Mouse (Mus musculus) 3T3-L1 (cell line): Measurements from ENCODE around the gene Syne3.

ENCODE experiments used
- DNase-seq: peaks from one replicate; pipeline ENCODE4 v3.0.0-alpha.2; 2015; ENCODE audit warnings: low read depth, low spot score

The Syne3 gene

DNA sequence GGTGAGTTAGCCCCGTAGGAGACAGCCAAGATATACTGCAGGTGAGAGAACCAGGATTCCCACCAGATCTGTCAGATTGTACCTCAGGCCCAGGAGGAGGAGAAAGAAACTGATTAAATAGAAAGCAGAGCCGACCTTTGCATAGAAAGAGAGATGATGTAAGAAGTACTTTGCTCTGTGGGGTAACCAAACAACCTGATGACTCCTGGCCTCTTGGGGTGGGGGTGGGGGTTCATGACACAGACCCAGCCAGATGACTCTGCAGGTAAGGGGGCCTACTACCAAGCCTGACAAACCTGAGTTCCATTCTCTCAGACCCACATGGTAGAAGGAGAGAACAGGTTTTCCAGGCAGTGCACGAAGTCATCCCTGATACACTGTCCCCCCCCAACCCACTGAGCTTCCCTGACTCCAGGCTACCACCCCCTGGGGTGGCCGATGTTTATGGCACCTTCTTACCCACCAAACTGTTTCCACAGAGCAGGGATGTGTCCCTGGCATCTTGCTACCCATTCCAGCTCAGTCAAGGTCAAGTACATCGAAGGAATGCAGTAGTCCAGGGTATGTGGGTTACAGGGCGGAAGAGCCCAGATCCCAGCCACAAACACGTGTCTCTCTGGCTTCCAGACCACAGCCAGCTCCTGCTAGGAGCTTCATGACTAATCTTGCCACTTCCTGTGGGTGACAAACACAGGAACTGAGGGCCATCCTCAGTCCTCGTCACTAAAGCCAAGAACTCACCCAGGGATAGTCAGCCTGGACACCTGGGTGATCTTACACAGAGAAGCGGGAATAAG is 8.9 kb downstream of the Syne3 start:
- DNase-seq = peak; percentile 94

DNA sequence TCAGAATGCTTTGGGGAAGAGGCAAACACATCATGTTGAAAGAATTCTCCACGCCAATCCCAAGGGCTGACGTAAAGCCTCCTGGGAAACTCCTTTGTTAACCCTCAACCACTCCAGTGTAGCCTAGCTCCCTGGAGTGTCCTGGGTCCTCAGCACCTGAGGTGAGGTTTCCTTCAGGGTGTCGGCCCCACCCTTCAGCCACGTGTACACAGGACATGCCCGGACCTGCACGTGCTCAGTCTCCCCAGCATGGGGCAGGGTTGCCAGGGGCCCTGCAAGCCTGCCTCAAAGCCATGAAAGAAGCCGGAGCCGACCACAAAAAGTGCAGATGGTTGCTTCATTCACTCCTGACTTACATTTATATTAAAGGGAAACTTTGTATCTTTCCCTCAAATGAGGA is 10.4 kb downstream of the Syne3 start:
- no peak for DNase-seq

DNA sequence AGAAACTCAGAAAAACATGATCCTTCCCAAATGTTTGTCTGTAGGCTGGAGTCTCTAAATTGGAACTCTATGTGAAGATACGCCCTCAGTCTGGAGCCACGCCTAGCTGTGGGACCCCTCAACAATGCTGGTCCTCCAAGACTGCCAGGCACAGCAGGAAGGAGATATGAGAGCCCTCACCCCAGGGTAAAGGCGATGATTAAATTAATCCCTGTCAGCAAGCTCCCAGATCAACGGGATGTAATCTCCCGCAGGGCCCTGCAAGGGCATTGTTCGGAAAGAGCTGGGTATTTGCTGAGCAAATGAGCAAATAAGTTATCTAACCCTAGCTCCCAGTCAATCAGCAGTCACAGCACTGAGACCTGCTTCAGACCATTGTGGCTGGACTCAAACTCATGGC is 11.1 kb downstream of the Syne3 start:
- no peak for DNase-seq

DNA sequence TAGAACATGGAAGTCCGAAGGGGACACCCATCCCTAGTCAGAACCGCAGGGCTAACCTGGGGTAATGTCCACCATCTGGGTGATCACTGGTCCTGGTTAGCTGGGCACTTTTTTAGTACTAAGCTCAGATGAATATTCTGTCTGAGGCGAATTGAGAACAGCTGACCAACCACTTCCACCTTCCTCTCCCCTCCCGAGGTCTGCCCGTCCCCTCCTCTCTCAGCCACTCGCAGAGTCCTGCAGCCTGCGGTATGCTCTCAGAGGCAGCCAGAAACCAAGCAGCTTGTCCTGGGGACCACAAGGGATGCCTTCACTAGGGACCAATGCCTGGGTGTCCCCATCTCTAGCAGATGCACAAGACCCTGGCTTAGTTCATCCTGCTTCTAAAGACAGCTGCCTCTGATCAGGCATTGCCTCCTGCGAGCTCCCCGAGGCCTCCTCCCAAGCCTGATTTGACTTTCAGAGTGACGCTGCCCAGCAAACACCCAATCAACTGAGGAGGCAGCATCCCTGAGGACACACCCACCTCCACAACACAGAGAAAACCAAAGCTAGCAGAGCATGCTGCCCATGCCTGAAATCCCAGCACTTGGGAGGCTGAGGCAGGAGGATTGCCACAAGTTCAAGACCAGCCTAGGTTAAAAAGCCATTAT is 11.8 kb downstream of the Syne3 start:
- no peak for DNase-seq

DNA sequence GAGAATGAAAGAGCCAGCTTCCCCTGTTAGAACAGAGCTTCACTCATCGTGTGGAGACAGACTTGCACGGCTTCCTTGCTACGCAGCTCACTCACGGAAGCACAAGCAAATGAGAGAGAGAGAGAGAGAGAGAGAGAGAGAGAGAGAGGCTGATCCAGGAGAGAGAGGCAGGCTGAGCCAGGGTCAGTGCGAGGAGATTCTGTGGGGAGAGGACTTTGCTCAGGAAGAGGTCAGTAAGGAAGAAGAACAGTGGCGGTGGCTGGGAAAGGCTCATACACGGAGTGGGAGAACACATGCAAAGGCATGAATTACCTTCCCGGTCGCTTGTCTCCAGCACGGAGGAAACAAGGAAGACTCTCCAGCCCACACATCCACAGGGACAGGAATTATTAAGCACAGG is 12.4 kb downstream of the Syne3 start:
- DNase-seq = no peak

DNA sequence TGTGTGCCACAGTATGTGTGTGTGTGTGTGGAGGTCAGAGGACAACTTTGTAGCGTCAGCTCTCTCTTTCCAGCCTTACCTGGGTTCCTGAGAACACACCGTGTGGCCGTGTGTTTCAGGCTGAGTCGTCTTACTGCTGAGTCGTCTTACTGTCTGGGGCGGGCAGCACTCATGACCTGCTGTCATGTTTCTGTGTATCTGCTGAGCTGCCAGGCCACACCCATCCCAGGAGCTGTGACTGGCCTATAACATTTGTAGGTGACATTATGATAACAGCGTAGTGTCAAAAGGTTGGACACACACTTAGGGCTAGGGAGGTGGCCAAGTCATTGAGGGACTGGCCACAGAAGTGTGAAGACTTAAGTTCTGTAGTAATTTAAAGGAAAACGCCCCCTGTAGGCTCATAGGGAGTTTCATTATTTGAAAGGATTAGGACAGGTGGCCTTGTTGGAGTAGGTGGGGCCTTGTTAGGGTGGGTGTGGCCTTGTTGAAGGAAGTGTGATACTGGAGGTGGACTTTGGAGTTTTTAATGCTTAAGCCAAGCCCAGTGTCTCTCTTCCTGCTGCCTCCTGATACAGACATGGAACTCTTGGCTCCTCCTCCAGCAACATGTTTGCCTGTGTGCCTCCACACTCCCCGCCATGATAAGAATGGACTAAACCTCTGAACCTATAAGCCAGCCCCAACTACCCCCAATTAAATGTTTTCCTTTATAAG is 13.4 kb downstream of the Syne3 start:
- no peak for DNase-seq

DNA sequence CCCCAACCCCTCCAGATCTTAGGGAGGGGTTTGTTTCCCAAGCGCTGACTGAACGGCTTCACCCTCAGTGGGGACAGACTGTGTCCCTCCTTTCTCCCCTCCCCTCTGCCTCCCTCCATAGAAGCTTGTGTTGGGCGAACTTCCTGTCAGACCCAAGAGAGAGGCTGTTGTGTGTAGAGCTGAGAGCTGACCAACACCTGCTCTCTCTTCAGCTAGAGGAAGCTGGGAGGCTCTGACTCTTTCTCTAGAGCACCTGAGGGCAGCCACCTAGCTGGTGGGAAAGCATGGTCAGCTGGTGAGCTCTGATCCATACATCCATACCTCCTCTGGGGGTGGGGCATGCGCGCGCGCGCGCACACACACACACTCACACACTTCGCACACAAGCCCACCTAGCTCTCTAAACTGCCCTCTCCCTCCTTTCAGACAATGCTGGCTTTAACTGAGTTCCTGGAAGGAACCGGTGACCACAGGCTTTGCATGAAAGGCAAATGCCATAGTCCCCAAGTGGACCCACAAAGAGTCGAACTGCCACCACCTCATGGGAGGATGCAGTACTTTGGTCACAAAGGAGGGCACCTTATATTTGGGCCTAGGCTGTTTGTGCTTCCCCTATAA is 14.2 kb downstream of the Syne3 start:
- no peak for DNase-seq

DNA sequence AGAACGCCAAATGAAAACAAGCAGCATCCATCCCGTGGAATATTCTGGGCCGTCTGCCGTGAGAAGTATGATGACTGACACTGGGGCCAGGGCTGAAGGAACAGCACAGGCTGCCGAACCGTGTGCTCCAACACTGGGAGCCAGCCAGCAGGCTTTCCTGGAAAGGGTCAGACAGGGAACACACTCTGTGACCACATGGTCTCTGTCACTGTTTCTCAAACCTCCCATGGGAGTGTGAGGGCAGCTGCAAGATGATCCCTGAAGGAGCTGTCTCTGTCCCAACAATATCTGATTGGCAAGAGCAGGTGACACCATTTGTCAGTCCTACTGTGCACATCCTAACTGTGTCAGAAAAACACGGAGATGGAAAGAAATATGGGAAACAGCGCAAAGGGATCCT is 16.8 kb downstream of the Syne3 start:
- peak; percentile 53 for DNase-seq

DNA sequence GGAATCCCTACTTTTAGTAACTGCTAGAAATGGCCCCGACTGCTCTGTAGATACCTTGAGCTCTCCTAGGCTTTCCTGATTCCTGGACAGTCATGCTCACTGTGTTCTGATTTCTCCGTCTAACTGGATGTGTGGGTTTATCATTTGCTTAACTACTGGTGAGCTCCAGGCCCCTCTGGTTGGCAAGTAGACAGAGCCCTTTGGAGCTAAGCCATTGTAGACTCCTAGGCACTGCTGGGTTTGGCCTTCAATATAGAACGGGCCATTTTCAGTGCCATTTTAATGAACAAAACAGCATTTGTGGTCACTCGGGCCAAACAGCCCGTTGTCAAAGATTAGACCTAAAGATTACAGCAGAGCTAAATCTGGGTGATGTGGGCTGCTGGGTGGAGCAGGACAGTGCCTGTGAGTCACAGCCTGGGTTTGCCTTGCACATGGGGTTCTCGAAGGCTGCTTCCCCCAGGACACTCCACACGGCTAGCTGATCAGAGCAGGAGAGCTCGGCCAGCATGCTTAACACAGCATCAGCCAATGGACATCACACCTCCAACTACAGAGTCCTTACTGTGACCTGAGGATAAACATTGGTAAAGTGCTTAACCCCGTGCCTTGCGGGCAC is 17.4 kb downstream of the Syne3 start:
- DNase-seq = peak; percentile 76

DNA sequence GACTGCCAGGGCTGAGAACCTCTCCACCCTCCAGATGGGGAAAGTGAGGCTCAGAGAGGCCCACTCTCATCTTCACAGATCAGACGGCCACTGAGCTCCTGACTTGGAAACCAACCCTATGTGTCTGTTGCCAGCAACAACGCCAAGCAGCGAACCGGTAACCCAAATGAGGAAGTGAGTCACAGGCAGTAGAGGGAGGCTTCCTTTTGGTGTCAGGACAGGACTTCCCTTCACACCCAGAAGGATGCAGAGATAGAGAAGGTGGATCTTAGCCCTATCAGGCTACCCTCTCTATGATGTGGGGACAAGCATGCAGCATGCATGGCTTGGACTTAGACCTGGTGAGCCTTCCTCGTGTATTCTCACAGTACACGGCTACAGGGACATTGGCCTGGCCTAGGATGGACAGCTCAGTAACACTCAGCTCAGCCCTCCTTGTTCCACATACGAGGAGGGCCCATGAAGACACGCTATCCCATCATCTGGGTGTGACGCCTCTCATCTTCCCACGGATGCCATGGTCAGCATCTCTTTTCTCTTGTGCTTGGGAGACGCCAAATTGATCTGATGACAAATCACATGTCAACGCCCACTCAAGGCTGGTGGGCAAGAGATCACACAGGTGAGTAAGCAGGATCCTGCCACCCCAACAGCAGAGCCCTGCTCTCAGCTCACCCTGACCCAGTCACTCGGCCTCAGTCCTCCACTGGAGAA is 18.7 kb downstream of the Syne3 start:
- no peak for DNase-seq

DNA sequence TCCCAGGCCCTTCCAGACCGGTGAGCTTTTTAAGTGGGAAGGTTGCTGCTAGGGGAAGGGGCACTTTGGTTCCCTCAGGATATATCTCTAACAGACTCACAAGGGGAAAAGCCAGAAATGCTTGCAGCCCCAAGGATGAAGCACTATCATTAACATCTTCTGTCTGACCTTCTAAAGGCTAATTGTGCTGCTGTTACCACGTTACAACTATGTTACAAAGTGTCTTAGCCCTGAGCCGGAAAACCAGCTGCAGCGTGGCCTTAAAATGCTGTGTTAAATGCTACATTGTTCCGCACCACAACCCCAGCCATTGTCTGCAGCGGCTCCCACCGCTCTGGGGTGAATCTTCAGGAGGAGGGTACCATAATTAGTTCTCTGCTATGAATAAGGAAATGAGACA is 21.7 kb downstream of the Syne3 start:
- DNase-seq = no peak

DNA sequence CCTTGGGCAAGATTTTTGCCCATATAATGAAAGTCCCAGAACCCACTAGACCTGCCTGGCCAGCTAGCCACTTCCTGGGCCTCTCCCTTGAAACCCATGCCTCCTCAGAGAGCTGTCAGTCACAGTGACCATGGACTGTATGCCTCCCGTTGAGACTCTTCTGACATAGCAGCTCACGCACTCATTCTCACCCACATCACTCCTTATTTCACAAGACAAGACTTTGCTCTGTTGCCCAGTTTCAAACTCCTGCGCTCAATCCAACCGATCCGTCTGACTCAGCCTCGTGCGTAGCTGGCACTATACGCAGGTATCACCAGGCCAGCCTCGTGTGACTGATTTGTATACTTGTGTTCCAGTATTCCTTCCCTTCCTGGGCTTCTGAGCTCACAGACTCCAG is 22.8 kb downstream of the Syne3 start:
- DNase-seq = peak; percentile 59

DNA sequence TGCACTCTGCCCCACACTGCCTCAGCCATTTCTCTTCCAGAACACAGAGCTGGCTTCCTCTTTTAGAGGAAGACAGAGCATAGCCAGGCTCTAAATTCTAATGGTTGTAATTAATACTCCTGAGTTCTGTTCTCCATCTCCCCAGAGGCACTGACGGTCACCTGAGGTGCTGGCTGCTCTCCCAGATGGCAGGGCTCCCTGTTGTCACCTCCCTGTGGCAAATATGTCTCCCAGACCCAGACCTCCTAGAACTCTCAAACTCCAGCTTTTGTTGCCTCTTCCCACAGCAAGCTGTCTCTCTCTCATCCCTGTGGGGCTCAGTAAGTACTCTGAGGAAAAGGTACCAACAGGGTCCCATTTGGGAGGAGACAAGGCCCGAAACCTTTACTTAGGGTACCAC is 23.6 kb downstream of the Syne3 start:
- no peak for DNase-seq

DNA sequence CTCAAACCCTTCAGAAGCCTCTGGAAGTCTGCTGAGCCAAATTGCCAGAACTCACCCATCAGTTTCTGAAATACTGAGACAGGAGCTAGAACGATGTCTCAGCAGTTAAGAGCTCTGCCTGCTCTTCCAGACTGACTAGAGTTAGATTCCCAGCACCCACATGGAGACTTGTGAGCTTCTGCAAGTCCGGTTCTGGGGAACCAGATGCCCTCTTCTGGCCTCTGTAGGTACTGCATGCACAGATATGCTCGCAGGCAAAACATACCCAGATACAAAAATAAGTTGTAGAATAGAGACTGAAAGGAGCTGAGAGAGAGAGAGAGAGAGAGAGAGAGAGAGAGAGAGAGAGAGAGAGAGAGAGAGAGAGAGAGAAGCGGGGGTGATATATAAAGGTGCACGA is 24.5 kb downstream of the Syne3 start:
- peak; percentile 47 for DNase-seq

DNA sequence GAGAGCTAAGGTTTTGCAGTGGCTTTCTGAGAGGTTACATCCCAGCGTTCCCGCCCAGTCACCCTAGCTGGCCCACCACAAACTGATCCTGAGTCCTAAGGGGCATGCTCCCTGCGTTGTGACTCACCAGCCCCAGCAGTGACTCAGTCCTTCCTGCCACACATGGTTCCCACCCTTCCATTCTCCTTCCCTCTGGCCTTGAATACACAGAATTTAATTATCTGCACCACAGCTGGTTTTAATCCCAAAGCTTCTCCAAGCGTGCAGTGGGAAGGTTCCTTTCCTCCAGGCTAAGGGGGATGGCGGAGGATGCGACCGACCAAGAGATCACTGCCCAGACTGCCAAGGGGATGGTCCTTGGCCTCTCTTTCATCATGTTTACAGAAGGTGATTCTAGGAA is 26.1 kb downstream of the Syne3 start:
- DNase-seq = peak; percentile 98

DNA sequence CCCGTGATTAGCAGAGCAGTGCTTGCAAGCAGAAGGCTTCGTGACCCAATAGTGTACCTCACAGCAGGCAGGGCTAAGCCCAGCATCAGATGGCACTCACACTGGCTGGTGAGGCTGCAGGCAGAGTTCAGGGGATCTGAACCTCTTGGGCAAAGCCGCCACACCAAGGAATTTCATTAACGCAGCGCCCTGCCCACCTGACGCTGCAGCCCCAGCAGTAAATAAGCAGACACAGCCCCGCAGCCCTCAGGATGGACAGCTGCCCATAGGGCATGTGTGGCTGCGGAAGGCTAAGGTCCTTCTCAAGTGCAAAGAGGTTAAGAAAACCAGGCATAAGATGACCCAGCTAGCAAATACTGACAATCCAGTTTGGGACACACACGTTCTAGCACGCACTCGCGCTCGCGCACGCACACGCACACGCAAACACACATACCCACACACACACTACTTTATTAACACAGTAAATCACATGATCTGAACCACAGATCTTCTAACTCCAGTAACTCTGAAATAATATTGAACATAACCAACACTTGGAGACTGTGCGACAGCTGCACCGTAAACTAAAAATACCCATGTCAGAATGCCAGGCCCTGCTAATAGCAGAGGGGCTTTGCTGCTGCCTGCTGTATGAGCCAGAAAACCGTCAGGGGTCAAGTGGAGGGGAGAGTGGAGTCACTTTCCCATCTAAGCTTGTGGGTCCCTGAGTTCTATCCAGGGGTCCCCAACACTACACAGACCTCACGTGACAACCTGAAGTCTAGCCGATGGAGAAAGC is 30.5 kb downstream of the Syne3 start:
- DNase-seq = no peak

DNA sequence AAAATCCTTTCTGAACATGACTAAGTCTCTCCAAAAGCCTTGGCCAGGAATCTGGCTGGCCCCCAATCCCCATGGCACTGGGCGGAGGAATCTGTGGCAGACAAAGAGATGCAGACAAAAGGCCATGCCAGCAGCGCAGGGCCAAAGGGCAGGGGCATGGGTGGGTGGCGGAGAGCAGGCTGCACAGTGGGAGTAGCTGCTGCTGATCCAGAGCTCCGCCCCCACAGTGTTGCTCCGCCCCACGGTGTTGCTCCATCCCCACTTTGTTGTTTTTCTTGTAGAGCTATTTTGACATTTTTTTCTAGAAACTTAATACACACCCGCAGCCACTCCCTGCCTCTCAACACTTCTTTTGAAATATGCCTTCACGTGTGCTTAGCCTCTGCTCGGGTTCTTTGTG is 31.2 kb downstream of the Syne3 start:
- peak; percentile 93 for DNase-seq

DNA sequence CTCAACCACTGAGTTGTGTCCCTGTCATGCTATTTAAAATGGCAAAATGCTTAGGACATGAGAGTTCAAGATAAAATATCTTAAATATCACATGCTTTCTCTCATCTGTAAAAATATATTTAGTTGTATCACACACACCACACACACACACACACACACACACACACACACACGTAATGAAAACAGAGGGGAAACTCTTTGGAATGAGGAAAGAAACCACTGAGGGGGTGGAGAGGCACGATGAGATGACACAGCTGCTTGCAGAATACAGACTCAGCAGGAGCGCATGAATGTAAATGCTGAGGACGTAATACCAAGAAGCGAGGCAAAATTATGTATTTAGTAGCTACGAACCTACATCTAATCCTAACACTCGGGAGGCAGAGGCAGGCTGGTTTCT is 32.7 kb downstream of the Syne3 start:
- no peak for DNase-seq

DNA sequence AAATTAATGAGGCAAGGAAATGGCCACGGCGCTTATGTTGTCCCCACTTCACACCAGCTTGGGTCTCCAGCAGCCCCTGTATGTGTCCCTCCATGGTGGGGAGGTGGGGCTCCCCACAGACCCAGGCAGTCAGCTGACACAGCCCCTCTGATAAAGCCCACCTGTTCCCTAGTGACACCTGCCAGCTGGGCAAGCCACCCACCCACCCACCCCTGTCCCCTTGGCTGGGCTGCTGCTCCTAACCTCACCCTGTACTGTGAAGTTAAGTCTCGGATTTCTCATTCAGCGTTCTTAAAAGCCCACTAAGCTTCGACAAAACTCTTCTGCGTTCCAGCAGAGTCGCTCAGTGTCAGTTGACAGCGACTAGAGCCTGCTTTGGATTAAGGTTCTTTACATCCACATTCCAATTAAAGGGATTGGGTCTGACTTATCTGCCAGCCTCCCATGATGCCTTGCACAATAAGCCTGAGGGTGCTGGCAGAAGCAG is 33.2 kb downstream of the Syne3 start:
- DNase-seq = no peak

DNA sequence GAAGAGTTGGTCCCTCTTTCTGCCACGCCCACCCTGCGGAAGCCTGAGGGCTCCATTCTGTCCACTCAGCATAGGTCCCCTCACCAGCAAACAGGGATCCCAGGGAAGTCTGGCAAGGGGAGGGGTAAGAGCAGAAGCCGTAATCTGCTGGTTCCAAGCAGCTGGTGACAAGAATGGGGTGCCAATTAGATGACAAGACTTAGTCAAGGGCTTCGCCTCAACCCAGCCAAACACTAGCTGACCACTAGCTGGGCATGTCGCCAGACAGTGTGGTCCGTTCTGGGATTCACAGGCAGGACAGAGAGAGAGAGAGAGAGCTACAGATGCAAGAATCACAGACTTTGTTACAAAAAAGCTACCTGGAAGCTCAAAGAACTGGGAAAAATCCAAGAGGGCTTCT is 36.7 kb downstream of the Syne3 start:
- DNase-seq = peak; percentile 78
